Mouse (Mus musculus) cerebellum, adult (tissue): Measurements from ENCODE around the gene Emx2.

Experiments
- ATAC-seq: cut with Nextera tagmentation; 2 replicates; pipeline ENCODE4 v1.9.2; 2017; ENCODE audit warnings: mild to moderate bottlenecking, moderate library complexity, mixed read lengths; ENCODE audit not compliant: insufficient number of reproducible peaks, low FRiP score, low TSS enrichment

Emx2 gene

DNA sequence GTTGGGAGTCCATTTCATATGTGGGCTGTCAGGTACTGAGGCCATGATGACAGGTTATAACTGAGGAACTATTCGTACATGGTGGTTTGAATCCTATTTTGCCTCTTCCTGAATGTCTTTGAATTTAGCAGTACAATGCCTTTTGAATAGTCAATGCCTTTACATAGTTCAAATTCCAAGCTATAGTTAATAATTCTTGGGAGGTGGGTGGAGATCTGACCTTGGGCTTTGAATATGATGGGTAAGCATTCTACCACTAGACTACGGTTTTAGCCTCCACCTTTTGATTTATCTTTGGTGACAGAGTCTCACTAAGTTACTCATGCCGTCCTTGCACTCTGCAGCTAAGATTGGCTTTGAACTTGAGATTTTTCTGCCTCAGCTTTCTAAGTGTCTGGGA lies 55.0 kb downstream of the Emx2 start:
- ATAC-seq: no peak
